Mouse (Mus musculus) forebrain, embryonic 13.5 days (tissue): ENCODE results near the gene Glt6d1. TPM values are rescaled to one million over a fixed set of nuclear protein-coding genes. Genes with fewer than 3 reads are reported as not detected.

Source experiments
- polyA plus RNA-seq: library from polyadenylated mRNA; unstranded; fragments of >200 nt; fragmentation: Nextera tagmentation; extraction: Ambion mirVana; gene quantifications from 2 replicates; pipeline ENCODE4 v1.2.1, GENCODE M21; 2015

Glt6d1 gene
- polyA plus RNA-seq, 1 experiment from 2014 or later = not detected

Other genes with a start within 250 kb of the Glt6d1 start
- gene Mamdc4, start 241.0 kb downstream of the Glt6d1 start, polyA plus RNA-seq = 3.1 and 4.2 TPM in 2 replicates
- gene Phpt1, start 240.6 kb downstream of the Glt6d1 start, polyA plus RNA-seq = 179 and 189 TPM in 2 replicates
- 2.2 and 3.4 TPM in 2 replicates for gene Ajm1, start 234.1 kb downstream of the Glt6d1 start, polyA plus RNA-seq
- gene Rabl6, start 207.3 kb downstream of the Glt6d1 start, polyA plus RNA-seq = 71.7 and 72.5 TPM in 2 replicates
- 0.11 and 0.32 TPM in 2 replicates for gene Ccdc183, start 198.2 kb downstream of the Glt6d1 start, polyA plus RNA-seq
- 14.3 and 16.2 TPM in 2 replicates for gene Tmem141, start 193.8 kb downstream of the Glt6d1 start, polyA plus RNA-seq
- 0.92 and 1.2 TPM in 2 replicates for gene Fcna, start 187.8 kb downstream of the Glt6d1 start, polyA plus RNA-seq
- gene Lcn8, start 162.7 kb downstream of the Glt6d1 start, polyA plus RNA-seq = not detected in 2 replicates
- not detected in 2 replicates for gene Lcn5, start 157.9 kb downstream of the Glt6d1 start, polyA plus RNA-seq
- gene Lcn6, start 139.1 kb downstream of the Glt6d1 start, polyA plus RNA-seq = not detected in 2 replicates
- not detected in 2 replicates for gene Lcn10, start 133.1 kb downstream of the Glt6d1 start, polyA plus RNA-seq
- gene Obp2a, start 115.8 kb downstream of the Glt6d1 start, polyA plus RNA-seq = not detected in 2 replicates
- 83.3 and 86.8 TPM in 2 replicates for gene Bmyc, start 109.1 kb downstream of the Glt6d1 start, polyA plus RNA-seq
- gene Obp2b, start 78.8 kb downstream of the Glt6d1 start, polyA plus RNA-seq = not detected in 2 replicates
- not detected in 2 replicates for gene Lcn3, start 50.3 kb downstream of the Glt6d1 start, polyA plus RNA-seq
- not detected in 2 replicates for gene Lcn11, start 38.8 kb downstream of the Glt6d1 start, polyA plus RNA-seq
- not detected in 2 replicates for gene Gm13539, start 33.6 kb downstream of the Glt6d1 start, polyA plus RNA-seq
- gene Lcn9, start 7.3 kb upstream of the Glt6d1 start, polyA plus RNA-seq = not detected in 2 replicates
- gene Sohlh1, start 31.4 kb upstream of the Glt6d1 start, polyA plus RNA-seq = not detected in 2 replicates
- 3.2 and 4.5 TPM in 2 replicates for gene Kcnt1, start 47.9 kb upstream of the Glt6d1 start, polyA plus RNA-seq
- gene Camsap1, start 167.4 kb upstream of the Glt6d1 start, polyA plus RNA-seq = 30.7 and 35.1 TPM in 2 replicates
- gene Ubac1, start 205.9 kb upstream of the Glt6d1 start, polyA plus RNA-seq = 83.8 and 89.3 TPM in 2 replicates